Mouse (Mus musculus) stomach, embryonic 16.5 days (tissue): ENCODE results near the gene Wfdc9. TPM values are rescaled to one million over a fixed set of nuclear protein-coding genes. Genes with fewer than 3 reads are reported as not detected.

Experiments used
- ATAC-seq: fragments of 200-750 bp; cut with Nextera tagmentation; 2 replicates; pipeline ENCODE4 v1.8.0; 2017; ENCODE audit warnings: moderate number of reproducible peaks, moderate TSS enrichment; ENCODE audit not compliant: insufficient read depth, low FRiP score
- H3K27ac ChIP-seq: fragments of 300-500 bp; sonication (generic); 2 replicates; pipeline ENCODE4 v1.5.1; 2014; ENCODE audit warnings: low read length
- H3K27me3 ChIP-seq: fragments of 300-500 bp; sonication (generic); 2 replicates; pipeline ENCODE4 v1.6.1; 2014; ENCODE audit warnings: low read length, control low read depth, mixed read lengths; ENCODE audit not compliant: control insufficient read depth, insufficient read depth
- H3K36me3 ChIP-seq: fragments of 300-500 bp; sonication (generic); 2 replicates; pipeline ENCODE4 v1.6.1; 2014; ENCODE audit warnings: low read length; ENCODE audit not compliant: control insufficient read depth, insufficient read depth
- H3K4me1 ChIP-seq: fragments of 300-500 bp; sonication (generic); 2 replicates; pipeline ENCODE4 v1.6.1; 2014; ENCODE audit warnings: low read length, control low read depth, mixed read lengths; ENCODE audit not compliant: control insufficient read depth, insufficient read depth
- H3K4me2 ChIP-seq: fragments of 300-500 bp; sonication (generic); 2 replicates; pipeline ENCODE4 v1.6.1; 2014; ENCODE audit warnings: low read depth, low read length, mixed read lengths
- H3K4me3 ChIP-seq: fragments of 300-500 bp; sonication (generic); replicated peaks from 2 replicates; pipeline ENCODE4 v1.5.1; 2014; ENCODE audit warnings: mild to moderate bottlenecking, low read length
- H3K9ac ChIP-seq: fragments of 300-500 bp; sonication (generic); 2 replicates; pipeline ENCODE4 v1.6.1; 2014; ENCODE audit warnings: low read length
- H3K9me3 ChIP-seq: fragments of 300-500 bp; sonication (generic); replicated peaks from 2 replicates; pipeline ENCODE4 v1.6.1; 2016; ENCODE audit warnings: low read length, control low read depth; ENCODE audit not compliant: control insufficient read depth
- WGBS: fragments of 180-500 bp; shearing (Covaris S2); extraction: QIAGEN DNeasy Blood & Tissue Kit; methylation state at CpG from one replicate; pipeline ENCODE4 v1.1.7; 2014; 5-methylcytosine and 5-hydroxymethylcytosine counted together
- polyA plus RNA-seq: library from polyadenylated mRNA; unstranded; fragments of >200 nt; fragmentation: Nextera tagmentation; extraction: Ambion mirVana; gene quantifications from 2 replicates; pipeline ENCODE4 v1.2.1, GENCODE M21; 2015

The Wfdc9 gene
- polyA plus RNA-seq, 1 experiment from 2014 or later: not detected

DNA sequence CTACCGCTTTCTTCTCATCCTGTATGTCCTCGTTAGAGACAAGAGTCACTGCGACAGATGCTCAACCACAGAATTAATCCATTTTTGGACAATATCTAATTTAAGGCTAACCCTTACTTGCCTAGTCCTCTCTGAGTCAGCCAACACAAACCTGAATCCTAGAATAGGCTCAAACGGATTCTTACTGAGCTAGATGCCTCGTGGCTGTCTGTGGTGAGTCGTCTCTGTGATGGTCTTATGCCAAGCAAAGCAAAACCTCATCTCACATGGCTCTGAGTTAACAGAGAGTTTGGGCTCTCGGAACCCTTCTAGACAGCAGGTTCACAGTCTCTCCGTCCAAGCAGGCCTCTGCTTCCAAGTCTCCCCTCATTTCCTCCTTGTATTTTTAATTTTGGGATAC is 52.0 kb downstream of the Wfdc9 start:
- no peak for ATAC-seq
- H3K27ac ChIP-seq: no peak overlapping the region
- no peaks in the 10 kb centered on the region for H3K4me1 ChIP-seq
- no peak overlapping the region for H3K4me2 ChIP-seq
- H3K36me3 ChIP-seq: no peaks in the 10 kb centered on the region
- no peak overlapping the region for H3K4me3 ChIP-seq
- H3K27me3 ChIP-seq: no peaks in the 10 kb centered on the region
- peaks cover 6% of the 10 kb centered on the region; the same call in 1 of the 2 replicates for H3K9me3 ChIP-seq
- WGBS: 86% methylated on average over 8 of the region's 8 CpGs
- H3K9ac ChIP-seq: no peak overlapping the region

GRCm38 (mm10) chr2:164603482-164603881 is 52.9 kb downstream of the Wfdc9 start:
- WGBS: 92% methylated on average over 3 of the region's 3 CpGs
- H3K4me1 ChIP-seq: no peaks in the 10 kb centered on the region
- H3K27me3 ChIP-seq: no peaks in the 10 kb centered on the region
- H3K9ac ChIP-seq: no peak overlapping the region
- no peak overlapping the region for H3K4me2 ChIP-seq
- H3K27ac ChIP-seq: no peak overlapping the region
- H3K4me3 ChIP-seq: no peak overlapping the region
- ATAC-seq: no peak
- peaks cover 6% of the 10 kb centered on the region; the same call in 1 of the 2 replicates for H3K9me3 ChIP-seq
- no peaks in the 10 kb centered on the region for H3K36me3 ChIP-seq

GRCm38 (mm10) chr2:164600179-164600578 is 56.2 kb downstream of the Wfdc9 start:
- ATAC-seq: no peak
- H3K27me3 ChIP-seq: no peaks in the 10 kb centered on the region
- no peak overlapping the region for H3K4me2 ChIP-seq
- peaks cover 6% of the 10 kb centered on the region; the same call in 1 of the 2 replicates for H3K9me3 ChIP-seq
- H3K4me1 ChIP-seq: no peaks in the 10 kb centered on the region
- no peak overlapping the region for H3K9ac ChIP-seq
- H3K27ac ChIP-seq: no peak overlapping the region
- no peak overlapping the region for H3K4me3 ChIP-seq
- no peaks in the 10 kb centered on the region for H3K36me3 ChIP-seq
- WGBS: 70% methylated on average over 3 of the region's 3 CpGs

Other genes starting within 250 kb of the Wfdc9 start
- gene Sdc4, start 212.7 kb downstream of the Wfdc9 start, polyA plus RNA-seq: 150 and 173 TPM in 2 replicates
- 48.1 and 49.4 TPM in 2 replicates for gene Sys1, start 199.6 kb downstream of the Wfdc9 start, polyA plus RNA-seq
- 17.2 and 19.2 TPM in 2 replicates for gene Gm20458, start 195.6 kb downstream of the Wfdc9 start, polyA plus RNA-seq
- gene Trp53tg5, start 182.9 kb downstream of the Wfdc9 start, polyA plus RNA-seq: not detected in 2 replicates
- gene Dbndd2, start 170.5 kb downstream of the Wfdc9 start, polyA plus RNA-seq: 12.1 and 21.3 TPM in 2 replicates
- 69.6 and 72.9 TPM in 2 replicates for gene Pigt, start 159.1 kb downstream of the Wfdc9 start, polyA plus RNA-seq
- gene Wfdc2, start 94.2 kb downstream of the Wfdc9 start, polyA plus RNA-seq: 155 and 197 TPM in 2 replicates
- not detected in 2 replicates for gene Spint3, start 83.1 kb downstream of the Wfdc9 start, polyA plus RNA-seq
- gene Wfdc6a, start 71.1 kb downstream of the Wfdc9 start, polyA plus RNA-seq: 1.3 and 2.2 TPM in 2 replicates
- gene Eppin, start 63.0 kb downstream of the Wfdc9 start, polyA plus RNA-seq: not detected in 2 replicates
- gene Wfdc6b, start 43.1 kb downstream of the Wfdc9 start, polyA plus RNA-seq: not detected in 2 replicates
- not detected in 2 replicates for gene Wfdc8, start 43.0 kb downstream of the Wfdc9 start, polyA plus RNA-seq
- not detected in 2 replicates for gene Wfdc16, start 17.8 kb downstream of the Wfdc9 start, polyA plus RNA-seq
- 0.79 TPM in 1 of 2 replicates, not detected in the other for gene Wfdc10, start 537 bp downstream of the Wfdc9 start, polyA plus RNA-seq
- gene Wfdc11, start 17.5 kb upstream of the Wfdc9 start, polyA plus RNA-seq: not detected in 2 replicates
- gene Wfdc13, start 28.5 kb upstream of the Wfdc9 start, polyA plus RNA-seq: 4.2 and 5.5 TPM in 2 replicates
- gene Spint4, start 41.9 kb upstream of the Wfdc9 start, polyA plus RNA-seq: not detected in 2 replicates
- not detected in 2 replicates for gene Spint5, start 58.7 kb upstream of the Wfdc9 start, polyA plus RNA-seq
- 1.3 and 1.9 TPM in 2 replicates for gene Wfdc3, start 89.3 kb upstream of the Wfdc9 start, polyA plus RNA-seq
- 58.0 and 58.3 TPM in 2 replicates for gene Dnttip1, start 89.4 kb upstream of the Wfdc9 start, polyA plus RNA-seq
- 332 and 335 TPM in 2 replicates for gene Ube2c, start 113.3 kb upstream of the Wfdc9 start, polyA plus RNA-seq
- gene Tnnc2, start 123.4 kb upstream of the Wfdc9 start, polyA plus RNA-seq: 15.7 and 377 TPM in 2 replicates
- 26.3 and 26.5 TPM in 2 replicates for gene Snx21, start 129.2 kb upstream of the Wfdc9 start, polyA plus RNA-seq
- 23.8 and 23.9 TPM in 2 replicates for gene Acot8, start 148.3 kb upstream of the Wfdc9 start, polyA plus RNA-seq
- gene Zswim3, start 148.5 kb upstream of the Wfdc9 start, polyA plus RNA-seq: 8.8 TPM in 2 replicates
- gene Zswim1, start 166.1 kb upstream of the Wfdc9 start, polyA plus RNA-seq: 15.6 and 16.5 TPM in 2 replicates
- not detected in 2 replicates for gene Spata25, start 172.0 kb upstream of the Wfdc9 start, polyA plus RNA-seq
- gene Ctsa, start 176.3 kb upstream of the Wfdc9 start, polyA plus RNA-seq: 159 and 162 TPM in 2 replicates
- gene Neurl2, start 176.9 kb upstream of the Wfdc9 start, polyA plus RNA-seq: 7.2 and 7.9 TPM in 2 replicates
- gene Pltp, start 201.1 kb upstream of the Wfdc9 start, polyA plus RNA-seq: 60.1 and 76.5 TPM in 2 replicates
- 58.6 and 69.6 TPM in 2 replicates for gene Pcif1, start 222.7 kb upstream of the Wfdc9 start, polyA plus RNA-seq